Mouse (Mus musculus): ENCODE measurements around the gene Mrvi1. TPM values are rescaled to one million over a fixed set of nuclear protein-coding genes. Genes with fewer than 3 reads are reported as not detected.

Mrvi1 gene
- polyA plus RNA-seq, 1 experiment from 2014 or later: 8.4 TPM

- no peak overlapping the region for H3K27ac ChIP-seq (ENCODE audit: low read length)
- H3K4me1 ChIP-seq (replicated peaks; ENCODE audit: control insufficient read depth, insufficient read depth, low read length): peaks cover 11% of the 10 kb centered on the region; the same call in 1 of the 2 replicates
- H3K4me3 ChIP-seq (ENCODE audit: low read length): no peak overlapping the region
- H3K9me3 ChIP-seq (ENCODE audit: control insufficient read depth, low read length): no peaks in the 10 kb centered on the region
- no peak overlapping the region for H3K4me2 ChIP-seq (ENCODE audit: low read depth, low read length)
- no peaks in the 10 kb centered on the region for H3K36me3 ChIP-seq (ENCODE audit: control insufficient read depth, insufficient read depth, low read length)
- ATAC-seq (ENCODE audit: low read depth): no peak
- WGBS: 53% methylated on average over 1 of the region's 1 CpGs
- H3K27me3 ChIP-seq (ENCODE audit: control insufficient read depth, insufficient read depth, low read depth, low read length): no peaks in the 10 kb centered on the region
- H3K9ac ChIP-seq (ENCODE audit: low read length): no peak overlapping the region
These were observed 126.7 kb downstream of the Mrvi1 start for GRCm38 (mm10) chr7:110855604-110856003.

GRCm38 (mm10) chr7:110854927-110855546 lies 127.2 kb downstream of the Mrvi1 start:
- no peak overlapping the region for H3K27ac ChIP-seq (ENCODE audit: low read length)
- H3K27me3 ChIP-seq (ENCODE audit: control insufficient read depth, insufficient read depth, low read depth, low read length): no peaks in the 10 kb centered on the region
- peaks cover 11% of the 10 kb centered on the region; the same call in 1 of the 2 replicates for H3K4me1 ChIP-seq (replicated peaks; ENCODE audit: control insufficient read depth, insufficient read depth, low read length)
- no peak overlapping the region for H3K4me3 ChIP-seq (ENCODE audit: low read length)
- H3K4me2 ChIP-seq (ENCODE audit: low read depth, low read length): no peak overlapping the region
- no peak overlapping the region for H3K9ac ChIP-seq (ENCODE audit: low read length)
- ATAC-seq (ENCODE audit: low read depth): no peak
- no peaks in the 10 kb centered on the region for H3K36me3 ChIP-seq (ENCODE audit: control insufficient read depth, insufficient read depth, low read length)
- H3K9me3 ChIP-seq (ENCODE audit: control insufficient read depth, low read length): no peaks in the 10 kb centered on the region
- 47% methylated on average over 8 of the region's 8 CpGs for WGBS

GRCm38 (mm10) chr7:110854519-110854918 lies 127.7 kb downstream of the Mrvi1 start:
- Histone ChIP-seq H3K36me3 (ENCODE audit: control insufficient read depth, insufficient read depth, low read length) (no peaks in the 10 kb centered on the region), H3K9me3 (ENCODE audit: control insufficient read depth, low read length) (no peaks in the 10 kb centered on the region), H3K4me1 (replicated peaks; ENCODE audit: control insufficient read depth, insufficient read depth, low read length) (peaks cover 9% of the 10 kb centered on the region; the same call in 1 of the 2 replicates), H3K27ac (ENCODE audit: low read length) (no peak overlapping the region), H3K27me3 (ENCODE audit: control insufficient read depth, insufficient read depth, low read depth, low read length) (no peaks in the 10 kb centered on the region), H3K4me2 (ENCODE audit: low read depth, low read length) (no peak overlapping the region), H3K4me3 (ENCODE audit: low read length) (no peak overlapping the region), H3K9ac (ENCODE audit: low read length) (no peak overlapping the region)
- no peak for ATAC-seq (ENCODE audit: low read depth)
- WGBS: 52% methylated on average over 3 of the region's 3 CpGs

GRCm38 (mm10) chr7:110853611-110854010 lies 128.7 kb downstream of the Mrvi1 start:
- H3K36me3 ChIP-seq (ENCODE audit: control insufficient read depth, insufficient read depth, low read length): no peaks in the 10 kb centered on the region
- no peak overlapping the region for H3K4me2 ChIP-seq (ENCODE audit: low read depth, low read length)
- H3K4me3 ChIP-seq (ENCODE audit: low read length): no peak overlapping the region
- peaks cover 6% of the 10 kb centered on the region; the same call in 1 of the 2 replicates for H3K4me1 ChIP-seq (replicated peaks; ENCODE audit: control insufficient read depth, insufficient read depth, low read length)
- no peak overlapping the region for H3K27ac ChIP-seq (ENCODE audit: low read length)
- no peaks in the 10 kb centered on the region for H3K9me3 ChIP-seq (ENCODE audit: control insufficient read depth, low read length)
- H3K9ac ChIP-seq (ENCODE audit: low read length): no peak overlapping the region
- H3K27me3 ChIP-seq (ENCODE audit: control insufficient read depth, insufficient read depth, low read depth, low read length): no peaks in the 10 kb centered on the region
- no peak for ATAC-seq (ENCODE audit: low read depth)
- WGBS: 39% methylated on average over 10 of the region's 10 CpGs

GRCm38 (mm10) chr7:110851541-110852203 lies 130.6 kb downstream of the Mrvi1 start:
- no peak for ATAC-seq (ENCODE audit: low read depth)
- no peak overlapping the region for H3K9ac ChIP-seq (ENCODE audit: low read length)

GRCm38 (mm10) chr7:110848371-110848770 lies 133.9 kb downstream of the Mrvi1 start:
- H3K9me3 ChIP-seq (ENCODE audit: control insufficient read depth, low read length): no peaks in the 10 kb centered on the region
- WGBS: 91% methylated on average over 1 of the region's 1 CpGs
- H3K4me1 ChIP-seq (replicated peaks; ENCODE audit: control insufficient read depth, insufficient read depth, low read length): peaks cover 1% of the 10 kb centered on the region; the same call in 1 of the 2 replicates
- H3K4me2 ChIP-seq (ENCODE audit: low read depth, low read length): no peak overlapping the region
- no peak overlapping the region for H3K27ac ChIP-seq (ENCODE audit: low read length)
- H3K36me3 ChIP-seq (ENCODE audit: control insufficient read depth, insufficient read depth, low read length): no peaks in the 10 kb centered on the region
- H3K27me3 ChIP-seq (ENCODE audit: control insufficient read depth, insufficient read depth, low read depth, low read length): no peaks in the 10 kb centered on the region
- H3K9ac ChIP-seq (ENCODE audit: low read length): no peak overlapping the region
- ATAC-seq (ENCODE audit: low read depth): no peak
- H3K4me3 ChIP-seq (ENCODE audit: low read length): no peak overlapping the region

More at GRCm38 (mm10) chr7:110851541-110852203, 130.6 kb downstream of the Mrvi1 start:
- Histone ChIP-seq H3K4me3 (ENCODE audit: low read length) (no peak overlapping the region), H3K36me3 (ENCODE audit: control insufficient read depth, insufficient read depth, low read length) (no peaks in the 10 kb centered on the region), H3K4me1 (replicated peaks; ENCODE audit: control insufficient read depth, insufficient read depth, low read length) (peaks cover 6% of the 10 kb centered on the region; the same call in 1 of the 2 replicates), H3K9me3 (ENCODE audit: control insufficient read depth, low read length) (no peaks in the 10 kb centered on the region), H3K27ac (ENCODE audit: low read length) (no peak overlapping the region), H3K27me3 (ENCODE audit: control insufficient read depth, insufficient read depth, low read depth, low read length) (no peaks in the 10 kb centered on the region), H3K4me2 (ENCODE audit: low read depth, low read length) (no peak overlapping the region)
- WGBS: 60% methylated on average over 7 of the region's 7 CpGs

GRCm38 (mm10) chr7:110847321-110847720 lies 134.9 kb downstream of the Mrvi1 start:
- WGBS: 41% methylated on average over 2 of the region's 2 CpGs
- Histone ChIP-seq H3K27ac (ENCODE audit: low read length) (no peak overlapping the region), H3K4me3 (ENCODE audit: low read length) (no peak overlapping the region), H3K4me2 (ENCODE audit: low read depth, low read length) (no peak overlapping the region), H3K27me3 (ENCODE audit: control insufficient read depth, insufficient read depth, low read depth, low read length) (no peaks in the 10 kb centered on the region), H3K36me3 (ENCODE audit: control insufficient read depth, insufficient read depth, low read length) (no peaks in the 10 kb centered on the region), H3K4me1 (replicated peaks; ENCODE audit: control insufficient read depth, insufficient read depth, low read length) (peaks cover 6% of the 10 kb centered on the region; the same call in 1 of the 2 replicates), H3K9ac (ENCODE audit: low read length) (no peak overlapping the region), H3K9me3 (ENCODE audit: control insufficient read depth, low read length) (no peaks in the 10 kb centered on the region)
- no peak for ATAC-seq (ENCODE audit: low read depth)

GRCm38 (mm10) chr7:110843916-110844874 lies 138.1 kb downstream of the Mrvi1 start, which contains the start of gene Rnf141:
Gene Rnf141 (minus strand): TSS chr7:110844457.
- H3K27ac ChIP-seq (ENCODE audit: low read length): peak within 1 kb of the TSS; percentile 97
- H3K4me1 ChIP-seq (replicated peaks; ENCODE audit: control insufficient read depth, insufficient read depth, low read length): peaks cover 10% of the 10 kb centered on the region; the same call in 1 of the 2 replicates
- WGBS: 0% methylated on average over 42 of the region's 42 CpGs
- no peaks in the 10 kb centered on the region for H3K36me3 ChIP-seq (ENCODE audit: control insufficient read depth, insufficient read depth, low read length)
- no peaks in the 10 kb centered on the region for H3K27me3 ChIP-seq (ENCODE audit: control insufficient read depth, insufficient read depth, low read depth, low read length)
- no peaks in the 10 kb centered on the region for H3K9me3 ChIP-seq (ENCODE audit: control insufficient read depth, low read length)
- peak; percentile 92 for ATAC-seq (ENCODE audit: low read depth)
- H3K9ac ChIP-seq (ENCODE audit: low read length): peak within 1 kb of the TSS; percentile 94
- peak within 1 kb of the TSS; percentile 80 for H3K4me2 ChIP-seq (ENCODE audit: low read depth, low read length)
- H3K4me3 ChIP-seq (ENCODE audit: low read length): peak within 1 kb of the TSS; percentile 91
